ENCODE assay signal across 1 mouse cellular context in the genomic region with DNA sequence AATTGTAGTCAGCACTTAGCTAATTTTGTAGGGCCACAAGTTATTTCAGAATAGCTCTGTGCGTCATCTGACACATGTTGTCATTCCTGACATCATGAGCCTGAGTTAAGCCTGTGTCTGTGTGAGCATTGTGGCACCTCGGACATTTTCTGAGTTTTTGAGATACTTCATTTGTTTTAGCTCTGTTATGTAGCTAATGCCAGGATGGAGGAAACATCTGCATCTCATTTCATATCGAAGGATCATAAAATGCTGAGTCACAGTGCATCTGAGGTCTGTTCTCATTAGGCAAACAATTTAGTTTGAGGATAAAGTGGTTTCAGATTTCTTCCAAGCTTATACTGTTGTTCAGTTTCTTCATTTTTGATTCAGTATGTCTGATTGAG.
TF ChIP-seq lines count a peak whose summit lies in the region.

No protein-coding gene starts in this region.

TF ChIP-seq in CH12.LX, 34 proteins besides CTCF, POLR2A, EP300 and RAD21 (continued from another document):
- TF ChIP-seq MYC (IDR thresholded peaks at IDR 0.05; ENCODE audit: low read depth, low read length) (0 out of 2 replicates have a peak, but pooled peaks have one; percentile 13), USF2 (conservative IDR thresholded peaks at IDR 0.05; ENCODE audit: low read depth, low read length) (no peak), TBP (conservative IDR thresholded peaks at IDR 0.05; ENCODE audit: low read depth, low read length) (no peak), MAX (IDR thresholded peaks at IDR 0.05; ENCODE audit: low read length) (peak; percentile 39; the same call in 1 of the 2 replicates), UBTF (IDR thresholded peaks at IDR 0.05; ENCODE audit: low read depth, low read length) (no peak), PAX5 (IDR thresholded peaks at IDR 0.05; ENCODE audit: low read length) (no peak), NELFE (IDR thresholded peaks at IDR 0.05; ENCODE audit: low read depth, low read length) (no peak), ZMIZ1 (IDR thresholded peaks at IDR 0.05; ENCODE audit: low read depth, low read length) (no peak), JUND (conservative IDR thresholded peaks at IDR 0.05; ENCODE audit: low read depth, low read length) (0 out of 2 replicates have a peak, but pooled peaks have one; percentile 21), GABPA (IDR thresholded peaks at IDR 0.05; ENCODE audit: insufficient replicate concordance, low read depth, low read length) (no peak), RCOR1 (conservative IDR thresholded peaks at IDR 0.05; ENCODE audit: low read depth, low read length) (no peak), ETS1 (conservative IDR thresholded peaks at IDR 0.05; ENCODE audit: low read depth, low read length) (peak; percentile 46; the same call in 1 of the 2 replicates), MAFK (IDR thresholded peaks at IDR 0.05; ENCODE audit: insufficient replicate concordance, low read length) (peak; percentile 78)
